Mouse (Mus musculus) G1E (cell line): ENCODE results near the gene Metrn.

Experiments used
- CTCF ChIP-seq: IDR thresholded peaks from 2 replicates; pipeline ENCODE4 v1.5.1; 2012; ENCODE audit warnings: low read depth, low read length, inconsistent platforms, mixed read lengths
- GATA1 ChIP-seq: IDR thresholded peaks from 2 replicates; pipeline ENCODE4 v1.6.1; 2012; ENCODE audit warnings: borderline replicate concordance, low read length, inconsistent platforms, mixed read lengths
- POLR2AphosphoS5 ChIP-seq: IDR thresholded peaks from 2 replicates; pipeline ENCODE4 v1.6.1; 2012; ENCODE audit warnings: low read depth, low read length, inconsistent platforms; ENCODE audit not compliant: insufficient replicate concordance

GRCm38 (mm10) chr17:25795609-25796092, 1.3 kb downstream of the Metrn start, which contains the start of gene AC134908.4:
- TF ChIP-seq CTCF (no peak), GATA1 (no peak), POLR2AphosphoS5 (no peak)
